ENCODE assay signal across 13 mouse cellular contexts in the genomic region with DNA sequence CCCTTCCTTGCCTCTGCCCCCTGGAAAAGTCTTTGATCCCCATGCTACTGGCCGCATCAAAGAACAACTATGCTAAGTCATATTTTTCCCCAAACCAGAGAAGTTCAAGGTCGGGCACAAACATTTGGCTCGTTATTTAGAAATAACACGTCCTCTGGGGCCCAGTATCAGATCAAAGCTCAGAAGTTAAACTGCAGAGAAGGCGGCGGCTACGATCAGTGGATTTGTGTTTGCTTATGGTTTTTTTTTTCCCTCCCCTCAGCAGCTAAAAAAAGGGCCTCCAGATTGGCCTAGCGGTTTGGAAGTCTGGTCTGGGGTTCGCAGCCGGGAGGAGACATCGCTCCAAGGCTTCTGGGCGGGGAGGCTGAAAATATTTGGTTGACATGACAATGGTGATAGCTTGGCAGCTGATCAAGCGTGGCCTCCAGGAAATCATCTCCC. TPM values are rescaled to one million over a fixed set of nuclear protein-coding genes. Genes with fewer than 3 reads are reported as not detected.
DNase-seq lines count a peak whose midpoint lies in the region; ATAC-seq and TF ChIP-seq lines count a peak whose summit lies in the region.
"Had no signal": no experiment of that assay in that cellular context is flagged by ENCODE, and none has a peak within 500 bp of the region (broad histone marks: within the 10 kb centered on the region; RNA-seq: fewer than 3 reads in every experiment).

No protein-coding gene starts in this region.

- WGBS in intestine, embryonic 14.5 days: 52% methylated on average over 13 of the region's 13 CpGs
- 18% methylated on average over 13 of the region's 13 CpGs for WGBS in intestine, postnatal 0 days
- WGBS in intestine, embryonic 15.5 days: 41% methylated on average over 13 of the region's 13 CpGs

- TF ChIP-seq CTCF in intestine, postnatal 0 days (IDR thresholded peaks at IDR 0.05; ENCODE audit: low read depth): no peak

- peak; percentile 7; the same call in 1 of the 2 replicates for ATAC-seq in intestine, embryonic 14.5 days (replicated peaks; ENCODE audit: low FRiP score, low TSS enrichment, low read depth)
- ATAC-seq in intestine, postnatal 0 days: no peak; the same call in 1 of the 2 replicates
- ATAC-seq in intestine, embryonic 15.5 days: 0 out of 2 replicates have a peak, but pooled peaks have one; percentile 11
- ATAC-seq: activated CD4-positive, CD25-positive, alpha-beta regulatory T cell, adult 4 months had no signal

- no peak overlapping the region for H3K4me3 ChIP-seq in intestine, embryonic 14.5 days (ENCODE audit: low read depth, low read length)
- H3K4me3 ChIP-seq in intestine, postnatal 0 days (ENCODE audit: low read depth, low read length): no peak overlapping the region
- no peak overlapping the region for H3K4me3 ChIP-seq in intestine, embryonic 15.5 days (replicated peaks)
- H3K4me3 ChIP-seq: embryonic facial prominence, embryonic 13.5 days; hindbrain, embryonic 13.5 days; neural tube, embryonic 12.5 days had no signal

- no peaks in the 10 kb centered on the region for H3K27me3 ChIP-seq in intestine, embryonic 14.5 days (replicated peaks; ENCODE audit: control insufficient read depth, insufficient read depth, low read length)
- no peaks in the 10 kb centered on the region for H3K27me3 ChIP-seq in intestine, postnatal 0 days (replicated peaks; ENCODE audit: control insufficient read depth, insufficient read depth, low read length)
- H3K27me3 ChIP-seq in intestine, embryonic 15.5 days (replicated peaks): no peaks in the 10 kb centered on the region
- H3K27me3 ChIP-seq: embryonic facial prominence, embryonic 13.5 days; hindbrain, embryonic 13.5 days; neural tube, embryonic 12.5 days had no signal

- no peak overlapping the region for H3K27ac ChIP-seq in intestine, embryonic 14.5 days (ENCODE audit: low read depth)
- no peak overlapping the region for H3K27ac ChIP-seq in intestine, postnatal 0 days (ENCODE audit: low read depth, low read length)
- peak overlapping the region; percentile 18; the same call in 1 of the 2 replicates for H3K27ac ChIP-seq in intestine, embryonic 15.5 days
- H3K27ac ChIP-seq: embryonic facial prominence, embryonic 13.5 days; hindbrain, embryonic 13.5 days; neural tube, embryonic 12.5 days had no signal

- H3K36me3 ChIP-seq in intestine, embryonic 14.5 days (ENCODE audit: control insufficient read depth, insufficient read depth, low read length): no peaks in the 10 kb centered on the region
- no peaks in the 10 kb centered on the region for H3K36me3 ChIP-seq in intestine, postnatal 0 days (ENCODE audit: control insufficient read depth, insufficient read depth)
- H3K36me3 ChIP-seq in intestine, embryonic 15.5 days: no peaks in the 10 kb centered on the region
- H3K36me3 ChIP-seq: embryonic facial prominence, embryonic 13.5 days; hindbrain, embryonic 13.5 days; neural tube, embryonic 12.5 days had no signal

- H3K4me2 ChIP-seq in intestine, embryonic 14.5 days (ENCODE audit: low read length): no peak overlapping the region
- no peak overlapping the region for H3K4me2 ChIP-seq in intestine, postnatal 0 days (replicated peaks; ENCODE audit: low read depth)
- no peak overlapping the region for H3K4me2 ChIP-seq in intestine, embryonic 15.5 days (replicated peaks)
- H3K4me2 ChIP-seq: embryonic facial prominence, embryonic 13.5 days; hindbrain, embryonic 13.5 days; neural tube, embryonic 12.5 days had no signal

- H3K9ac ChIP-seq in intestine, embryonic 14.5 days (ENCODE audit: low read length): no peak overlapping the region
- no peak overlapping the region for H3K9ac ChIP-seq in intestine, postnatal 0 days (ENCODE audit: low read depth, low read length)
- no peak overlapping the region for H3K9ac ChIP-seq in intestine, embryonic 15.5 days
- H3K9ac ChIP-seq: embryonic facial prominence, embryonic 13.5 days; hindbrain, embryonic 13.5 days; neural tube, embryonic 12.5 days had no signal

- H3K9me3 ChIP-seq in intestine, embryonic 14.5 days (ENCODE audit: control insufficient read depth, low read length): no peaks in the 10 kb centered on the region
- H3K9me3 ChIP-seq in intestine, postnatal 0 days (ENCODE audit: control insufficient read depth): no peaks in the 10 kb centered on the region
- no peaks in the 10 kb centered on the region for H3K9me3 ChIP-seq in intestine, embryonic 15.5 days
- H3K9me3 ChIP-seq: embryonic facial prominence, embryonic 13.5 days; hindbrain, embryonic 13.5 days; neural tube, embryonic 12.5 days had no signal

- H3K4me1 ChIP-seq in intestine, embryonic 14.5 days (replicated peaks; ENCODE audit: control insufficient read depth, insufficient read depth, low read length): no peaks in the 10 kb centered on the region
- no peaks in the 10 kb centered on the region for H3K4me1 ChIP-seq in intestine, postnatal 0 days (replicated peaks; ENCODE audit: control insufficient read depth, insufficient read depth, low read length)
- H3K4me1 ChIP-seq in intestine, embryonic 15.5 days (replicated peaks): peaks cover 4% of the 10 kb centered on the region; the same call in 1 of the 2 replicates
- H3K4me1 ChIP-seq: neural tube, embryonic 12.5 days had no signal

- DNase-seq in intestine, embryonic 14.5 days (ENCODE audit: low spot score): no peak
- DNase-seq in ovary, adult 18-20 months (ENCODE audit: low spot score): peak; percentile 66
- DNase-seq in ovary, postnatal 10 days (ENCODE audit: low spot score): no peak
- peak; percentile 57 to 72 for DNase-seq in lung, postnatal 4 days
- no peak for DNase-seq in layer of hippocampus, postnatal 36 days

RNA-seq across cellular contexts. Expression of gene Gm5294, which starts 38.0 kb away (rescaled TPM):
- polyA plus RNA-seq in intestine, embryonic 14.5 days (2014; fragmentation: Nextera tagmentation; extraction: Ambion mirVana): not detected in 2 replicates
- polyA plus RNA-seq in intestine, postnatal 0 days (2015; fragmentation: Nextera tagmentation; extraction: Ambion mirVana): not detected in 2 replicates
- polyA plus RNA-seq in intestine, embryonic 15.5 days (2015; fragmentation: Nextera tagmentation; extraction: Ambion mirVana): not detected in 2 replicates
- total RNA-seq in layer of hippocampus, postnatal 36 days (2021): not detected
- total RNA-seq: left cerebral cortex, adult 18-20 months had no signal
- polyA plus RNA-seq: activated CD4-positive, CD25-positive, alpha-beta regulatory T cell, adult 4 months; embryonic facial prominence, embryonic 13.5 days; neural tube, embryonic 12.5 days; spleen, adult 2 months had no signal

Comparison
In these comparisons a context has a peak if more than half of its experiments do, and no peak if none do; other contexts are left out.
1. DNase-seq: peak in ovary, adult 18-20 months (single experiment) and lung, postnatal 4 days (2 of 2); none in intestine, embryonic 14.5 days (single experiment), ovary, postnatal 10 days (single experiment) and layer of hippocampus, postnatal 36 days (0 of 2).